Mouse (Mus musculus): ENCODE results near the gene Zic2. TPM values are rescaled to one million over a fixed set of nuclear protein-coding genes. Genes with fewer than 3 reads are reported as not detected.
"Not testable (repeated sequence)": the region's sequence is repeated elsewhere in the genome, so short reads cannot be mapped to it uniquely, and the experiment has no call there.

Gene Zic2
- polyA plus RNA-seq, 1 experiment from 2014 or later = 0.60 TPM

- no peaks in the 10 kb centered on the region for H3K36me3 ChIP-seq
- peak overlapping the region; percentile 96 for H3K4me2 ChIP-seq
- peaks cover 31% of the 10 kb centered on the region for H3K4me1 ChIP-seq
- no peak for ATAC-seq (ENCODE audit: insufficient number of reproducible peaks, low FRiP score, low TSS enrichment, low read depth)
- H3K27me3 ChIP-seq = peaks cover 76% of the 10 kb centered on the region
- peak overlapping the region; percentile 53 for H3K4me3 ChIP-seq
- no peak overlapping the region for H3K9ac ChIP-seq
- no peaks in the 10 kb centered on the region for H3K9me3 ChIP-seq
- no peak overlapping the region for H3K27ac ChIP-seq
- 4% methylated on average over 40 of the region's 40 CpGs for WGBS
Measured at GRCm38 (mm10) chr14:122463080-122463691, 12.0 kb upstream of the Zic2 start.

DNA sequence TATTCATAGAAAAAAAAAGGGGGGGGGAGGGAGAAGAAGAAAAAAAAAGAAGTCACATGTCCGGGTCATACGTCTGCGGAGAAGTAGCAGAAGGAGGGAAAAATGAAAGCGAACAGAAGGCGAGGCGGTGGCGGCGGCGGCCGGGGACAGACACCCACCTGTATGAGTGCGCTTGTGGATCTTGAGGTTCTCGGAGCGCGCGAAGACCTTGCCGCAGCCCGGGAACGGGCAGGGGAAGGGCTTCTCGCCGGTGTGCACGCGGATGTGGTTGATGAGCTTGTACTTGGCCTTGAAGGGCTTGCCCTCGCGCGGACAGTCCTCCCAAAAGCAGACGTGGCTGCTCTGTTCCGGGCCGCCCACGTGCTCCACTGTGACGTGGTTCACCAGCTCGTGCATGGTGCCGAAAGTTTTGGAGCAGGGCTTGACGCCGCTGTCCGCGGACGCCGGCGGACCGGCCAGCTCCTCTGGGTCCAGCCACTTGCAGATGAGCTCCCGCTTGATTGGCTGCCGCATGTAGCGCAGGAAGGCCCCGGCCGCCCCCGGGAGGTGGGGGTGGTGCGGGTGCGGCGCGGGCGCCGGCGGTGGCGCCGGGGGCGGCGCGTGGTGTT is 11.4 kb upstream of the Zic2 start:
- 0 out of 2 replicates have a peak, but pooled peaks have one; percentile 37 for ATAC-seq (ENCODE audit: insufficient number of reproducible peaks, low FRiP score, low TSS enrichment, low read depth)
- H3K4me1 ChIP-seq = peaks cover 31% of the 10 kb centered on the region
- not testable (repeated sequence) for H3K36me3 ChIP-seq, H3K9me3 ChIP-seq
- H3K27ac ChIP-seq = peak overlapping the region; percentile 33; the same call in 1 of the 2 replicates
- peaks cover 83% of the 10 kb centered on the region for H3K27me3 ChIP-seq
- WGBS = under 1% methylated on average over 58 of the region's 58 CpGs
- H3K4me3 ChIP-seq = peak overlapping the region; percentile 53
- peak overlapping the region; percentile 96 for H3K4me2 ChIP-seq
- peak overlapping the region; percentile 33; the same call in 1 of the 2 replicates for H3K9ac ChIP-seq

DNA sequence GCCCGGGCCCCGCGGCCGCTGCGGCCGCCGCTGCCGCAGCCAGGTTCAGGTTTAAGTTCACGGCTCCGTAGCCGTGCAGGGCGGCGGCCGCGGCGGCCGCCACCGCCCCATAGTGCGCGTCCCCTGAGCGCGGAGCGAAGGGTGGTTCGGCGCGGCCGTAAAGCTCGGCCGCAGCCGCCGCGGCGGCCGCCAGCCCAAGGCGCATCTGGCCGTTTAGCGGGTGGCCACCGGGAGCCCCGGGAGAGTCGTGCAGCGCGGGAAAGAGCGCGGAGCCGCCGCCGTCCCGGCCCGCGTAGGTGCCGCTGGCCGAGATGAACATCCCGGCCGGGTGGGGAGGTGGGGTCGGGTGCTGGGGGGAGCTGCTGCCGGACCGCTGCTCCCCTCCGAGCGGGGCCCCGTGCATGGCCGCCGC is 10.9 kb upstream of the Zic2 start:
- H3K27ac ChIP-seq = peak overlapping the region; percentile 33; the same call in 1 of the 2 replicates
- H3K9me3 ChIP-seq = no peaks in the 10 kb centered on the region
- 0% methylated on average over 59 of the region's 62 CpGs for WGBS
- no peaks in the 10 kb centered on the region for H3K36me3 ChIP-seq
- H3K4me1 ChIP-seq = peaks cover 36% of the 10 kb centered on the region
- H3K4me2 ChIP-seq = peak overlapping the region; percentile 96
- H3K9ac ChIP-seq = peak overlapping the region; percentile 33
- peaks cover 88% of the 10 kb centered on the region for H3K27me3 ChIP-seq
- ATAC-seq (ENCODE audit: insufficient number of reproducible peaks, low FRiP score, low TSS enrichment, low read depth) = 0 out of 2 replicates have a peak, but pooled peaks have one; percentile 17
- H3K4me3 ChIP-seq = peak overlapping the region; percentile 53

DNA sequence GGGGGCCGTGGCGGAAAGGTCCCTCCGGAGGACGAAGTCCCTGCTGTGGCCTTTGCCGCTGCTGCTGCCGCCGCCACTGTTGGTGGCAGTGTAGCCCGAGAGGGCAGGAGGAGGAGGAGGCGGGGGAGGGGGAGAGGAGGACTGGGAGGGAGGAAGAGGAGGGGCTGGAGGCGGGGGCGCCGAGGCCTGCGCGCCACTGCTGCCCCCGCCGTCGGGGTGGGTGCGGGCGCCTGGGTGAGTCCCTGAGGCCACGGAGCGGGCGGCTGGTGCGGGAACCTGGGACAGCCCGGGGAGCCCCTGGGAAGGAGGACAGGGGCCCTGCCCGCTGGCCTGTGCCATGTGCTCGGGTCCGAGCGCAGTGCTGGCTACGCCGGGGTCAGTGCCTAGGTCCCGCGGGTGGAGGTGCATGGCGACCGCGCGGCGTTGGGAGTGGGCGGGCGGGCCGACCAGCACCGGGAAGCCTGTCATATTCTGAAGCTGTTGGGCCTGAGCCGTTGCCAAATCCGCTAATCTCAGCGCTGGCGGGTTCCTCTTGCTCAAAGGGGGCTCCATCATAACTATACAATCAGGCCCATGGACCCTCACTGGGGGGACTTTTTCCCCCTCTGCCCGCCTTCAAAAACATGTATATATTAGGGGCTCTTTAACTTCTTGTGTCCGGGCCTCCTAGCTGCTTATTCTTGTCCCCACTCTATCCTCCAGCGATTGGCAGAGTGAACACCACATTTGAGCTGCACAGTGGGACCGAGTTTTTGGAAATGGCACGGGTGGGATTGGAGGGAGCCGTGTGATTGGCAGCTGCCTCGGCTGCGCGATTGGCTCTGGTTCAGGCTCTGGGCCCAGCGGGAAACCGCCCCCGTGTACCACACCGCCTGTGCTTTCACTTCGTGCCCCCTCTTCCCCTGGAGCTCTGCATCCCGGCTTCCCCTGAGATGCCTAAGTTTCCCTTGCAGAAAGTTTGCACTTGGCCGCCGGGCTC is 10.2 kb upstream of the Zic2 start, which contains the start of gene Zic5:
TSS of gene Zic5 (minus strand) at position 915 of the 979 bp plus-strand sequence.
- peak within 1 kb of the TSS; percentile 33 for H3K9ac ChIP-seq
- H3K27ac ChIP-seq = 0 out of 2 replicates have a peak within 1 kb of the TSS, but pooled peaks have one; percentile 33

DNA sequence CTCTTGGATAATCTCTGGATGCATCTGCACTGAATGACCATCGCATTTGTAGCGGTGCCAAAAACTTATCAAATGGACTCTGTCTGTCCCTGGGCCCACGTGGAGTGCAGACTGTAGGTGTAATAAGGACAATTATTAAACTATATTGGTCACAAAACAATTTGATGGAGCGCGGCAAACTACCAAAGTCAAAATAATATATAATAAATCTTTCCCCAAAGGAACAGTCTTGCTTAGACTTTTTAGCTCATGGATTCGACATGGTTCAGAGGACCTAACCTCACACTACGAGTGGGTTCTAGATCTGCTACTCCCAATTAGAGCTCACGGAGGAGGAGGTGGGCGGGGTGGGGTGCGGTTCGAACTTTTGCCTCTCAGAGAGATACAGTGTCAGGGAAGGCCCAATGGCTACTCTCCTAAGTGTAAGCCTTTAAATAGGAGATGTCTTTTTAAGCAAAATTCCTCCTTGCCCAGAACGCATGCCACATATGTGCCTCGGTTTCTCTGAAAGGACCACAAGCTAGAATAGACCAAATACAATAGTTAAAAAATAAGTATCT is 9.2 kb upstream of the Zic2 start:
- ATAC-seq (ENCODE audit: insufficient number of reproducible peaks, low FRiP score, low TSS enrichment, low read depth) = no peak
- Histone ChIP-seq H3K36me3 (no peaks in the 10 kb centered on the region), H3K9ac (no peak overlapping the region), H3K4me3 (no peak overlapping the region), H3K27ac (no peak overlapping the region), H3K4me1 (peaks cover 36% of the 10 kb centered on the region), H3K9me3 (no peaks in the 10 kb centered on the region), H3K4me2 (no peak overlapping the region), H3K27me3 (peaks cover 92% of the 10 kb centered on the region)
- 30% methylated on average over 13 of the region's 13 CpGs for WGBS

More for the DNA sequence above, 10.2 kb upstream of the Zic2 start, which contains the start of gene Zic5:
- Histone ChIP-seq H3K9me3 (no peaks in the 10 kb centered on the region), H3K4me2 (peak within 1 kb of the TSS; percentile 96), H3K36me3 (no peaks in the 10 kb centered on the region), H3K4me1 (peaks cover 36% of the 10 kb centered on the region), H3K4me3 (peak within 1 kb of the TSS; percentile 53), H3K27me3 (peaks cover 89% of the 10 kb centered on the region)
- ATAC-seq (ENCODE audit: insufficient number of reproducible peaks, low FRiP score, low TSS enrichment, low read depth) = peak; percentile 53; the same call in 1 of the 2 replicates
- under 1% methylated on average over 43 of the region's 62 CpGs for WGBS

- ATAC-seq (ENCODE audit: insufficient number of reproducible peaks, low FRiP score, low TSS enrichment, low read depth) = no peak
- WGBS = 53% methylated on average over 7 of the region's 7 CpGs
- Histone ChIP-seq H3K4me2 (no peak overlapping the region), H3K9me3 (no peaks in the 10 kb centered on the region), H3K4me3 (no peak overlapping the region), H3K4me1 (peaks cover 36% of the 10 kb centered on the region), H3K9ac (no peak overlapping the region), H3K27ac (no peak overlapping the region), H3K36me3 (no peaks in the 10 kb centered on the region), H3K27me3 (peaks cover 97% of the 10 kb centered on the region)
Measured at GRCm38 (mm10) chr14:122466756-122467362, 8.4 kb upstream of the Zic2 start.

DNA sequence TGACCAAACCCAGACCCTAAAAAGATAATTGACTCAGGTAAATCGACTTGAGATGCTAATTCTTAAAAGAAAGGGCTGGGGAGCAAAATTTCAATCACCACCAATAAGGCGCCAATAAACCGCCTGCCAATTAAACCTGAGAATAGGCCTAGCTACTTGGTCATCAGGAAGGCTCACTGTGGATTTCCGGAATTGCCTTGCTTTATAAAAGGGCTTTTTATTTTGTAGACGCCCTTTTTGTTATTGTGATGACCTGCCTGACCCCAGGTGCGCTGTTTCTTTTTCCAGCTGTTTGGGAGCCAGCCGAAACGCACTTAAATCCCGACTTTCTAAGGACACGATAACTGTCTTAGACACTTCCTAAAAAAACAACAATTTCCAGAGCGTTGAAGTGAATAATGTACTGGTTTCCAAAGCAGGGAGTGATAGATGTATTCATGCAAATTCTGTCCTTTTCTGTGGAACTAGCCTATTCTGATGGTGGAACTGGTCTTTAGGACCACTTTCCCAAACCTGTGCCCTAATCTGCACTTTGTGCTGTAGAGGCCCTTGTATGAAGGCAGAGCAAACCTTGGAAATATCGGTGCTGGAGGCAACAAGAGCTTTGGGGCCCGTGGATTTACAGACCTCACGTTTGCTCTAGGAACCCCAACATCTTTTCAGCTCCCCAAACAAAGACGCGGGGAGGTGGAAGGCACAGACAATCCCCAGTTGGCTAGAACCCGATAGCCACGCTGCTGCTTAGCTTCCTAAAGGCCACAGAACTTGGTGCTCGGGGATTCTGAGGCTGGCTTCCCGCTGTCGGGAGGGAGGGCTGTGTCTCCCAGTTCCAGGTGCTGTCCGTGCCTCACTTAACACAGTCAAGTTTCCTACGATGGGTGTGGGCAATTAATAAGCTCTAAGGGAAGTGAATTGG is 7.1 kb upstream of the Zic2 start:
- ATAC-seq (ENCODE audit: insufficient number of reproducible peaks, low FRiP score, low TSS enrichment, low read depth) = no peak
- WGBS = 17% methylated on average over 23 of the region's 23 CpGs
- Histone ChIP-seq H3K4me3 (no peak overlapping the region), H3K36me3 (no peaks in the 10 kb centered on the region), H3K27ac (no peak overlapping the region), H3K27me3 (peaks cover 95% of the 10 kb centered on the region), H3K9ac (no peak overlapping the region), H3K4me2 (no peak overlapping the region), H3K9me3 (no peaks in the 10 kb centered on the region), H3K4me1 (peaks cover 31% of the 10 kb centered on the region)

DNA sequence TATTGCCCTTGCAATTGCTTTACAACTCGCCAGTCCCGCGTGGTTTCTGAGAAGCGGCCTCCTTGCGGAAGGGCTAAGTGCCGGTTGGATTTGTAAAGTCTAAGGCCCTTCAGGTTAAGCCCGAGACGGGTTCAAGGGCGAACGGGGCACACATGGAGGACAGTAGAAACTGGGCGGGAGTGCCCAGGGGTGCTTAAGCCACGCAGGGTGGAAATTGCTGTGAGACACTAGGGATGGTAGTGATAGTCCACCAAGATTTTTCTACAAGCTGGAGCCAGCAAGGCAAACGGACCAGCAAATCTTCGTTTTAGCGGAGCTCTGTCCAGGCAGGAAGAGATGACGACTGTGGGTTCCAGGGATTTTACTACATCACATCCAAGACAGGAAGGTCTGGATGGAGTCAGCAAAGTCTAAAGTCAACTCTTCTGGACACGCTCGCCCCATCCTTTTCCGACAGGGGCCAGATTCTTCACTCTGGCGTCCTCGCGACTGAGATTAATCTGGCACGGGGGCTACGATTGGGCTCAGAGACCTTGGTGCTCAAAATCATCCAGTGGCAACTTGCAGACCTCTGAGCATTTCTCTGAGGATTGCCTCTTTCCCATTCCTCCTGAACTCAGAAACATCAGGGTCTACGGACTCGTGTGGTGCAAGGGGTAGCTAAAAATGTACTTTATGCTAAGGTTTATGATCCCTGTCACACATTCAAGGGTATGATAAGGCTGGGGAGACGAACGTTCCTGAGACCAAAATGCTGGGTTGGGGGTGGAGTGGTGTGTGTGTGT is 6.1 kb upstream of the Zic2 start:
- Histone ChIP-seq H3K4me1 (peaks cover 28% of the 10 kb centered on the region), H3K4me2 (no peak overlapping the region)

DNA sequence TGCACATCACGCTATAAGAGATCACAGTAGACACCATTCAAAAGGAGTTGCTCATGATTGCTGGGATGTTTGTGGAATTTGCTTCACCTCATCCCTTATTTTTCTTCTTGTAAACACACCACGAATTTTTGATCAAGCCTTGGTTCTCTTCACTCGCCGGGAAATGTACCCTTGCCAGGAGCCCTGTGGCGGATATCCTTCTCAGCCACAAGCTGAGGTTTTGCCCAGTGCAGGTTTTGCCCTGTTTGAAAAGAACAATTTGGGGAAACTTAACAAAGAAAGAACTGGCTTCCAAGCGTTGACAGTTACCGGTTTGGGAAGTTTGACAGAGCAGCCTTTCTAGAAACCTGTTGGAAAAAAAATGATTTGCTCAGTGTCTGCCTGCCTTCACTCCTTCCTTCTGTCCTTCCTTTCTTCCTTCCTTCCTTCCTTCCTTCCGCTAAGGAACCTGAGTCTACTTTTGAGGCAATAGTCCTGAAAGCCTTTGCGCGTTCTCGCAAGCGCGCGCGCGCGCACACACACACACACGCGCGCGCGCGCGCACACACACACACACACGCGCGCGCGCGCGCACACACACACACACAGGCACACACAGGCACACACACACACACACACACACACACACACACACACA is 3.7 kb upstream of the Zic2 start:
- Histone ChIP-seq H3K27ac (no peak overlapping the region), H3K4me3 (no peak overlapping the region), H3K27me3 (peaks cover 95% of the 10 kb centered on the region), H3K9ac (no peak overlapping the region), H3K4me1 (peaks cover 36% of the 10 kb centered on the region), H3K36me3 (no peaks in the 10 kb centered on the region), H3K4me2 (no peak overlapping the region), H3K9me3 (no peaks in the 10 kb centered on the region)
- no peak for ATAC-seq (ENCODE audit: insufficient number of reproducible peaks, low FRiP score, low TSS enrichment, low read depth)
- 14% methylated on average over 27 of the region's 31 CpGs for WGBS

More for the DNA sequence above, 6.1 kb upstream of the Zic2 start:
- Histone ChIP-seq H3K36me3 (no peaks in the 10 kb centered on the region), H3K27ac (no peak overlapping the region), H3K9me3 (no peaks in the 10 kb centered on the region), H3K27me3 (peaks cover 95% of the 10 kb centered on the region), H3K4me3 (no peak overlapping the region), H3K9ac (no peak overlapping the region)
- ATAC-seq (ENCODE audit: insufficient number of reproducible peaks, low FRiP score, low TSS enrichment, low read depth) = no peak
- 11% methylated on average over 28 of the region's 28 CpGs for WGBS

Data from limb, embryonic 15.5 days (tissue).